Mouse (Mus musculus) liver, adult 2 months (tissue): Measurements from ENCODE around the gene Egfl7.

Experiments used
- CTCF ChIP-seq: fragments of 200-500 bp; IDR thresholded peaks from 2 replicates; pipeline ENCODE4 v1.5.1; 2011; ENCODE audit warnings: low read depth, low read length, control low read depth
- POLR2A ChIP-seq: fragments of 200-500 bp; IDR thresholded peaks from 2 replicates; pipeline ENCODE4 v1.6.1; 2011; ENCODE audit warnings: low read length, control low read depth; ENCODE audit not compliant: insufficient read depth; ENCODE audit errors: extremely low read depth

DNA sequence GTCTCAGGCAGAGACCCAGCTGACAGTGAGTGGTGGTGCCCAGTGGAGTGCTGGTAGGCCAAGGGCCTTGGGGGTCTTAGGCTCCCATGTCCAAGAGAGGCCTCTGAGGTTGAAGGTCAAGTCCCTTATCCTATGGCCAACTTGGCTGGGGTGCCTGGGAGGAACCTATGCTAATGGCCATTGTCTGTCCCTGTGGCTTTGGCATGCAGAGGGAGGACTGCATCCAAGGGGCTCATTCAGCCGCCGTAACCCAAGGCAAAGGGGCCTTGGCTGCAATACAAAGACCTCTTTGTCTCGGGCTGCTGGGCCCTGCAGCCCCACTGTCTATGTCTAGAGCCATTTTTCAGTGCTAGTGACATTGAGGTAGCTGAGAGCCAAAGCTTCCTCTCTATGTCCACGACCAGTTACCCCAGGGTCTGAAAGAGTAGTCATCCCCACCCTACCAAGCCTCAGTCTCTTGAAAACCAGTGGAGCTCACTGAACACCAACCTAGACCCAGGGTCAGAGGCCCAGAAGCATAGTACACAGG, 44.2 kb upstream of the Egfl7 start:
- TF ChIP-seq POLR2A (no peak), CTCF (no peak)
